In genomic region chr2:155331351-155331750, GRCm38 (mm10) we compare ENCODE assay signal across 18 mouse cellular contexts. TPM values are rescaled to one million over a fixed set of nuclear protein-coding genes. Genes with fewer than 3 reads are reported as not detected.
DNase-seq lines count a peak whose midpoint lies in the region; ATAC-seq and TF ChIP-seq lines count a peak whose summit lies in the region.
"Had no signal": no experiment of that assay in that cellular context is flagged by ENCODE, and none has a peak within 500 bp of the region (broad histone marks: within the 10 kb centered on the region; RNA-seq: fewer than 3 reads in every experiment).

No protein-coding gene starts in this region.

- no peak for TF ChIP-seq CTCF in left cerebral cortex, adult 2 months (IDR thresholded peaks at IDR 0.05)
- no peak for TF ChIP-seq CTCF in lung, adult 2 months (IDR thresholded peaks at IDR 0.05; ENCODE audit: insufficient read depth, low read length)
- no peak for TF ChIP-seq CTCF in hindbrain, postnatal 0 days (IDR thresholded peaks at IDR 0.05; ENCODE audit: low read depth)
- no peak for TF ChIP-seq CTCF in thymus, adult 2 months (IDR thresholded peaks at IDR 0.05; ENCODE audit: borderline replicate concordance, control insufficient read depth, extremely low read depth, insufficient read depth, low read length, poor library complexity)

- no peak overlapping the region for H3K4me3 ChIP-seq in left cerebral cortex, adult 2 months
- no peak overlapping the region for H3K4me3 ChIP-seq in lung, adult 2 months (replicated peaks; ENCODE audit: extremely low read depth, low read depth, low read length)
- H3K4me3 ChIP-seq in hindbrain, postnatal 0 days (ENCODE audit: low read length) = no peak overlapping the region
- no peak overlapping the region for H3K4me3 ChIP-seq in forebrain, embryonic 11.5 days (ENCODE audit: low read depth, low read length)
- no peak overlapping the region for H3K4me3 ChIP-seq in thymus, adult 2 months (ENCODE audit: control insufficient read depth, insufficient read depth, low read length)
- H3K4me3 ChIP-seq: embryonic facial prominence, embryonic 13.5 days; heart, embryonic 13.5 days; hindbrain, embryonic 12.5 days had no signal

- peaks cover 44% of the 10 kb centered on the region for H3K36me3 ChIP-seq in hindbrain, postnatal 0 days (ENCODE audit: insufficient read depth, low read length)
- peaks cover 4% of the 10 kb centered on the region for H3K36me3 ChIP-seq in forebrain, embryonic 11.5 days (ENCODE audit: control insufficient read depth, insufficient read depth, low read length)
- peaks cover 38% of the 10 kb centered on the region for H3K36me3 ChIP-seq in thymus, adult 2 months (ENCODE audit: control insufficient read depth, insufficient read depth, low read length)

- no peaks in the 10 kb centered on the region for H3K9me3 ChIP-seq in hindbrain, postnatal 0 days (ENCODE audit: low read length)
- H3K9me3 ChIP-seq in forebrain, embryonic 11.5 days (ENCODE audit: control insufficient read depth, low read length) = no peaks in the 10 kb centered on the region
- H3K9me3 ChIP-seq: embryonic facial prominence, embryonic 13.5 days; heart, embryonic 13.5 days; hindbrain, embryonic 12.5 days had no signal

- no peak for DNase-seq in left cerebral cortex, adult 2 months (ENCODE audit: extremely low spot score in 1 of 2, low spot score in 2 of 2)
- DNase-seq in left cerebral cortex, adult 11 months (ENCODE audit: low spot score) = no peak
- DNase-seq in lung, adult 2 months = peak; percentile 33
- peak; percentile 45 for DNase-seq in lung, postnatal 25 days (ENCODE audit: low spot score)
- DNase-seq in hindbrain, postnatal 0 days (ENCODE audit: low spot score) = no peak
- DNase-seq in forebrain, embryonic 11.5 days (ENCODE audit: low spot score) = no peak
- no peak for DNase-seq in thymus, adult 2 months
- DNase-seq: adrenal gland, adult 8-10 months; cerebellum, adult 11 months; cerebellum, adult 8-10 months; cerebellum, postnatal 14 days; gastrocnemius, postnatal 36 days; heart, postnatal 36 days had no signal

- peak overlapping the region; percentile 6; the same call in 1 of the 2 replicates for H3K27ac ChIP-seq in left cerebral cortex, adult 2 months
- H3K27ac ChIP-seq in hindbrain, postnatal 0 days = no peak overlapping the region
- H3K27ac ChIP-seq in forebrain, embryonic 11.5 days (ENCODE audit: low read depth, low read length) = no peak overlapping the region
- H3K27ac ChIP-seq in thymus, adult 2 months (ENCODE audit: control insufficient read depth, insufficient read depth, low read length) = no peak overlapping the region
- H3K27ac ChIP-seq: embryonic facial prominence, embryonic 13.5 days; heart, embryonic 13.5 days; hindbrain, embryonic 12.5 days had no signal

- no peak for ATAC-seq in hindbrain, postnatal 0 days
- ATAC-seq in forebrain, embryonic 11.5 days (replicated peaks; ENCODE audit: low FRiP score) = no peak
- ATAC-seq: forebrain, embryonic 14.5 days; hindbrain, embryonic 16.5 days had no signal

- no peaks in the 10 kb centered on the region for H3K27me3 ChIP-seq in hindbrain, postnatal 0 days (ENCODE audit: insufficient read depth, low read length)
- no peaks in the 10 kb centered on the region for H3K27me3 ChIP-seq in forebrain, embryonic 11.5 days (ENCODE audit: control insufficient read depth, insufficient read depth, low read length)
- no peaks in the 10 kb centered on the region for H3K27me3 ChIP-seq in thymus, adult 2 months (ENCODE audit: control insufficient read depth, insufficient read depth, low read length)
- H3K27me3 ChIP-seq: embryonic facial prominence, embryonic 13.5 days; heart, embryonic 13.5 days; hindbrain, embryonic 12.5 days had no signal

- no peak overlapping the region for H3K9ac ChIP-seq in hindbrain, postnatal 0 days (replicated peaks; ENCODE audit: low read length)
- no peak overlapping the region for H3K9ac ChIP-seq in forebrain, embryonic 11.5 days (ENCODE audit: low read length)
- H3K9ac ChIP-seq: embryonic facial prominence, embryonic 13.5 days; heart, embryonic 13.5 days; hindbrain, embryonic 12.5 days had no signal

- no peak for TF ChIP-seq POLR2A in lung, adult 2 months (IDR thresholded peaks at IDR 0.05; ENCODE audit: borderline replicate concordance, extremely low read depth, low read depth, low read length)
- no peak for TF ChIP-seq POLR2A in thymus, adult 2 months (IDR thresholded peaks at IDR 0.05; ENCODE audit: control insufficient read depth, extremely low read depth, insufficient read depth, low read length, poor library complexity)

- no peak overlapping the region for H3K4me2 ChIP-seq in hindbrain, postnatal 0 days (ENCODE audit: low read depth, low read length)
- H3K4me2 ChIP-seq in forebrain, embryonic 11.5 days (ENCODE audit: low read depth, low read length, severe bottlenecking) = no peak overlapping the region
- H3K4me2 ChIP-seq: embryonic facial prominence, embryonic 13.5 days; heart, embryonic 13.5 days; hindbrain, embryonic 12.5 days had no signal

- intact Hi-C loops in left cerebral cortex, adult 2 months (cut with DNase I) = no loop called here

- H3K4me1 ChIP-seq in lung, adult 2 months (ENCODE audit: control insufficient read depth, insufficient read depth, low read length) = no peaks in the 10 kb centered on the region
- H3K4me1 ChIP-seq in hindbrain, postnatal 0 days (ENCODE audit: insufficient read depth, low read length) = no peaks in the 10 kb centered on the region
- H3K4me1 ChIP-seq in forebrain, embryonic 11.5 days (replicated peaks; ENCODE audit: control insufficient read depth, insufficient read depth, low read length) = no peaks in the 10 kb centered on the region
- no peaks in the 10 kb centered on the region for H3K4me1 ChIP-seq in thymus, adult 2 months (replicated peaks; ENCODE audit: control insufficient read depth, insufficient read depth, low read length)
- H3K4me1 ChIP-seq: embryonic facial prominence, embryonic 13.5 days; heart, embryonic 13.5 days; hindbrain, embryonic 12.5 days had no signal

- WGBS in lung, adult 2 months = 66% methylated on average over 4 of the region's 4 CpGs
- 94% methylated on average over 4 of the region's 4 CpGs for WGBS in hindbrain, postnatal 0 days
- 94% methylated on average over 4 of the region's 4 CpGs for whole genome bisulfite sequencing in forebrain, embryonic 11.5 days
- 97% methylated on average over 4 of the region's 4 CpGs for WGBS in thymus, adult 2 months

RNA-seq across cellular contexts. Expression of gene Pigu, which starts 25.9 kb away (rescaled TPM):
- 10 to 100 TPM; 27.2 to 28.4 TPM for total RNA-seq in left cerebral cortex, adult 2 months (2021)
- 33.3 and 42.4 TPM in 2 replicates for polyA plus RNA-seq in lung, adult 2 months (2012; rRNA removed)
- 42.7 and 49.7 TPM in 2 replicates for total RNA-seq in hindbrain, postnatal 0 days (2014; rRNA removed)
- 53.3 and 53.5 TPM in 2 replicates for polyA plus RNA-seq in hindbrain, postnatal 0 days (2015; fragmentation: Nextera tagmentation; extraction: Ambion mirVana)
- polyA plus RNA-seq in forebrain, embryonic 11.5 days (2014; fragmentation: Nextera tagmentation; extraction: Ambion mirVana) = 55.9 and 56.3 TPM in 2 replicates
- polyA plus RNA-seq in thymus, adult 2 months (2012; rRNA removed) = 40.2 and 45.7 TPM in 2 replicates

RNA-seq across cellular contexts. Expression of gene Trp53inp2, which starts 49.5 kb away (rescaled TPM):
- 100 to 1,000 TPM; 135 to 147 TPM for total RNA-seq in left cerebral cortex, adult 2 months (2021)
- polyA plus RNA-seq in lung, adult 2 months (2012; rRNA removed) = 184 and 237 TPM in 2 replicates
- 120 and 141 TPM in 2 replicates for total RNA-seq in hindbrain, postnatal 0 days (2014; rRNA removed)
- 54.8 and 61.3 TPM in 2 replicates for polyA plus RNA-seq in hindbrain, postnatal 0 days (2015; fragmentation: Nextera tagmentation; extraction: Ambion mirVana)
- polyA plus RNA-seq in forebrain, embryonic 11.5 days (2014; fragmentation: Nextera tagmentation; extraction: Ambion mirVana) = 60.3 and 63.0 TPM in 2 replicates
- polyA plus RNA-seq in thymus, adult 2 months (2012; rRNA removed) = 85.4 and 89.8 TPM in 2 replicates

RNA-seq across cellular contexts. Expression of gene Map1lc3a, which starts 55.3 kb away (rescaled TPM):
- 100 to 1,000 TPM; 313 to 317 TPM for total RNA-seq in left cerebral cortex, adult 2 months (2021)
- polyA plus RNA-seq in lung, adult 2 months (2012; rRNA removed) = 359 and 502 TPM in 2 replicates
- 618 and 737 TPM in 2 replicates for total RNA-seq in hindbrain, postnatal 0 days (2014; rRNA removed)
- polyA plus RNA-seq in hindbrain, postnatal 0 days (2015; fragmentation: Nextera tagmentation; extraction: Ambion mirVana) = 853 and 903 TPM in 2 replicates
- polyA plus RNA-seq in forebrain, embryonic 11.5 days (2014; fragmentation: Nextera tagmentation; extraction: Ambion mirVana) = 129 and 148 TPM in 2 replicates
- polyA plus RNA-seq in thymus, adult 2 months (2012; rRNA removed) = 159 and 161 TPM in 2 replicates

Comparison
In these comparisons a context has a peak if more than half of its experiments do, and no peak if none do; other contexts are left out.
1. DNase-seq: peak in lung, adult 2 months (single experiment) and lung, postnatal 25 days (single experiment); none in left cerebral cortex, adult 2 months (0 of 2), left cerebral cortex, adult 11 months (single experiment), hindbrain, postnatal 0 days (single experiment), forebrain, embryonic 11.5 days (single experiment) and thymus, adult 2 months (single experiment).